Mouse (Mus musculus) liver, adult (tissue): ENCODE results near the gene Xxylt1.
A peak's percentile ranks its signal among the peaks of the same experiment; 100 is the strongest.

Experiments used
- GATA4 ChIP-seq: IDR thresholded peaks from 2 replicates; pipeline ENCODE4 v1.6.1; 2014; ENCODE audit warnings: mild to moderate bottlenecking, low read length; ENCODE audit not compliant: insufficient replicate concordance

The Xxylt1 gene

DNA sequence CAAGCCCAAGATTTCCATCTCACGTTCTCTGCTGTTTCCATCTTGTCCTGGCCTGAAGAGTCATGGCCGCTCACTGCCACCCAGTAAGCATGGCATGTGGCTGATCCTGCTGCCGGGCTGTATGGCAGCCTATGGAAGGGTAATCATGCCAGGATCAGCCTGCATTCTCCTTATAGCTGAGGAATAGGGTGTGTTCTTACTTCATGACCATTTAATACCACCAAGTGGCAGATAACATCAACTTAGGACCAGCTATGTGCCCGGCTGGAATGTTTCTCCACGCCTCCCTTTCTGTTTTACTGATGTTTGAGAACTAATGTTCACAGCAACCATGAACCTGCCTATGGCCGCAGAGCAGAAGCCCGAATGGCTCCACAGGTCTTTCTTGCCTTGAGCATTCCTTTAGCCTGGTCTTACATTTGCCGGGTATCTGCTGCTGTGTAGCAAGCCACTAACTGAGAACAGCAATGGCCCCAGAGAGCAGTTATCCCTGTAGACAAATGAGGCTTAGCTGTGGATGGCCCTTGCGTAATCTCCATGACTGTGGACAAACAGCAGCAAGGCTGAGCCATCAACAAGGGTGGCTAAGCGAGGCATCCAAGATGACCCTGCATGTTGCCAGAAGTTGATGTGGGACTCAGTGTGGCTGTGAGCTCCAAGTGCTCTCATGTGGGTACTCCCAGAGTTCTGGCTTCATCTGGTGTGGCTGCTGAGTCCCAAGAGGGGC, 63.4 kb downstream of the Xxylt1 start:
- no peak for TF ChIP-seq GATA4

DNA sequence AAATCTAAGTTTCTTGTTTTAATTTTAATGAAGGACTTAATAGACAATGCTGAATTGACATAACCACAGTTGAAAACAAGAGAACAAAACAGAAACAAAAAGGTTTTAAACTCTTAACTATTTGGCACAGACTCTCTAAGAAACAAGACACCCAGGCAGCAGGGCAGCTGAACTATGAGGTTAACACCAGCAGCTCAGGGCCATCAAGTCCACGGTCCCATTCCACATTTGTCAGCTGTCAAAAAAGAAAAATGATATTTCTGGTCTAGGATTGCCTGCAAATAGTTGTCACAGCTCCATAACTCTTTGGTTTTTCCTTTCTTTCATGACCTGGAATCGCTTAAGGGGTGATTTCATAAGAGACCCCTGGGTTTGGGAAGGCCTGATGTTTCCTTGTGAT, 64.6 kb downstream of the Xxylt1 start:
- TF ChIP-seq GATA4 = no peak

DNA sequence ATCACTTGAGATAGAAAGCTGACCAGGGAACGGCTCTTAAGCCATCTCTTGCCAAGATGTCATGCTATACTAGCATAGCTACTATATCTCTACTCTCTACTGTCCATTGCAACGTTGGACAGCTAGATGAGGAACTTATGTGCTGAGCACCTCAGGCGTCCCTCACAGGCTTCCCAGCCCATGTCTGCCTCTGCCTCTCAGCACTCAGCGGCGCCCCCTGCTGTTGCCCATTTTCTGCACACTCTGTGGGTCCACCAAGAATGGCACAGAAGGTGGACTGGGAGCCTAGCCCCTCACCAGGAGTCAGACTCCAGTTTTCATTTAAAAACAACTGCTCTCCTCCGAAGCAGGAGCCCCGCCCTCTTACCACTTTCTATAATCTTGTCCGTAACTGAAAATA, 65.1 kb downstream of the Xxylt1 start:
- TF ChIP-seq GATA4 = no peak

- no peak for TF ChIP-seq GATA4
Measured at GRCm38 (mm10) chr16:31015271-31015670, 66.0 kb downstream of the Xxylt1 start.

GRCm38 (mm10) chr16:31012236-31012635, 69.0 kb downstream of the Xxylt1 start:
- no peak for TF ChIP-seq GATA4

- TF ChIP-seq GATA4 = no peak
Measured at GRCm38 (mm10) chr16:31010443-31010842, 70.8 kb downstream of the Xxylt1 start.

GRCm38 (mm10) chr16:31008326-31008725, 72.9 kb downstream of the Xxylt1 start:
- no peak for TF ChIP-seq GATA4

GRCm38 (mm10) chr16:31007582-31007981, 73.7 kb downstream of the Xxylt1 start:
- TF ChIP-seq GATA4 = no peak

DNA sequence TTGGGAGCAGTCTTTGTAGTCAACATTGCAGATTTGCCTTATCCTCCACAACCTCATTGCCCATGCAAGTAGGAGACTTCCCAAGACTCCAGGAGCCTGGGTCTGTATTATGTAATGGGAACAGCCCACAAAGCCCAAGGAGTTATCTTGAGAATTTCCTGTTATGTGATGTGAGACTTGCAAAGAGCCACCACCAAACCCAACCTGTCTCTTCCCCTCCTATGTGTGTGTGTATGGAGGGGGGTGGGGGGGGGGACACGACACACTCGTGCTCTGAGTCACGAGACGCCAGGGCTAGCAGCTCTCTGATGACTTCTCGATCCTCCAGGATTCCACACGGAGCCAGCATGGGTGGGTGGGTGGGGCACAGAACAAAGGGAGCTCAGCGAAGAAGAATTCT, 75.5 kb downstream of the Xxylt1 start:
- TF ChIP-seq GATA4 = peak; percentile 65; the same call in 1 of the 2 replicates

DNA sequence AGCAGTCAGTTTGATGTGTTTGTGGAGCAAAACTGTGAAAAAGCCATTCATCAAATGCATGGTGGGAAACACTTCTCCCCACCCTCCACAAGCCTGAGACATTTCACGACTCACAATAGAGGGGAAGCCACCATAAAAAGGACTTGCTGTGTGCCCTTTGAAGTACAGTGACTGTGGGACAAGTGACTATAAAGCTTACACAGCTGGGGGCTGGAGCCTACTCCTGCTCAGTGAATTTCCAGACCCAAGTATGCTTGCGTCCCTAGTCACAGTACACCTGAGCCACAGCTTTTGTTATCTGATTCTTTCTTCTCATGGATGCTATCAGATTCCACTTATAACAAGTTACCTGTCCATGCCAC, 76.9 kb downstream of the Xxylt1 start:
- no peak for TF ChIP-seq GATA4

DNA sequence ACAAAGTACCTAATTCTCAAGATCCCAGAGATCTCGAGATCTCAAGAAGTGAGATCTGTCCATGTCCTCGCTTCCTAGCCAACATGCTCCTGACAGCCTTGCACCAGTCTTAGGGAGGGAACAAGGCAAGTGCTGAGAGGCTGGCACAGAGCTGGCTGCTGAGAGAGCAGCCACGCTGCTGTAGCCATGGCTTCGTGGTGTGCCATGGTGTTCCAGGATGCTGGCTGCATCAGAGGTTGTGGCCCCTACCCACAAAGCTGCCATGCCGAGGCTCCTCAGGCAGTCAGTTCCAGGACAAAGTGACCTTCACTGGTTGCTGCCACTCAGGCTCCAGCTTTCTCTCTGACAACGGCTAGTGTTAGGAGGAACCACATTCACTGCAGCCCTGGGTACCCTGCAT, 78.3 kb downstream of the Xxylt1 start:
- no peak for TF ChIP-seq GATA4

DNA sequence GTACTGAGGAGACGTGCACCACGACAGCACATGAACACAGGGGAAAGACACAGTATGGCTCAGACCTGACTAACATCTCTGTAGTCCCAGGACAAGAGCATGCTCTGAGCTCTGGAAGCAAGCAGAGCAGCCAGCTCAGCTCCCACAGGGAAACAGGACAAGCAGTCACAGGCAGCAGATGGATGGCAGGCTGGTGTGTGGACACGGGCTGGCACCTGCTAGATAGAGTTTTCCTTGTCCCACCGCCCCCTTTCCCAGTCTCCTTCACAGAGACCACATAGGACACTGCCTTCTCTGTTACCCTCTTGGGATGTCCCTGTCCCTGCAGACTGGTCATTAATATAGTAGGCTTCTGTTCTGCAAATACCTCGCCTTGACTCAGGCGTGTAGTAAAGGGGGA, 79.1 kb downstream of the Xxylt1 start:
- no peak for TF ChIP-seq GATA4

DNA sequence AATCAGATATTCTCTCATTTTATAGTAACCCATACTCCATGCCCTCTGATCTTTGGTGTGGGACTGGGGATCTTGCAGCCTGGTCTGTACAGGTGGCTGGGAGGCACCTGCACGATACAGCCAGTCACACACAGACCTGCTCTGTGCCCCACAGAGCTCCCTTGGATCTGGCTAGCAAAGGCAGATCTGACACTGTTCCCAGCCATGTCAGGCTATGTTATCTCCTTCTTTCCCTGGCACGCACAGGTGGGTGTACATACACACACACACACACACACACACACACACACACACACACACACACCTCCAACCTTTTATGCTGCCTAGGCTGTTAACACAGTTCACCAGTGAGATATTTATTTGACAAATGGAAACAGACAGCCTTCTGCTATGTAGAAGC, 82.5 kb downstream of the Xxylt1 start:
- no peak for TF ChIP-seq GATA4

DNA sequence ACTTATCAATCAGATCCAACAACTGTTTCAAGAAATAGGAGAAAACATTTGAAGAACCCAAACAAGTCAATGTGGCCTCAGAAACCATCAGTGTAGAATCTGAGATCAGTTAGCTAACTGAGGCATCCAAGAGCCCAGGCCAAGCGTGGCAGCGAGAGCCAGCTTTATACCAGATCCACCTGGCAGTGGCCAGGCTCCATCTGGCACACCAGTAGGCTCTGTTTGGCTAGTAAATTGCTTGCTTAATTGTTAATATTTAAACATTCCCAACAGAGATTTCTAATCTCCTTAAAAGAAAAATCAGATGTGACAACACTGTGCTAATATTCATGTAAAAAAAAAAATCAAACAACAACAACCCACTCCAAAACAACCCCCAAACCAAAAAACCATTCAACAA, 83.2 kb downstream of the Xxylt1 start:
- no peak for TF ChIP-seq GATA4

GRCm38 (mm10) chr16:30995446-30995845, 85.8 kb downstream of the Xxylt1 start:
- no peak for TF ChIP-seq GATA4

DNA sequence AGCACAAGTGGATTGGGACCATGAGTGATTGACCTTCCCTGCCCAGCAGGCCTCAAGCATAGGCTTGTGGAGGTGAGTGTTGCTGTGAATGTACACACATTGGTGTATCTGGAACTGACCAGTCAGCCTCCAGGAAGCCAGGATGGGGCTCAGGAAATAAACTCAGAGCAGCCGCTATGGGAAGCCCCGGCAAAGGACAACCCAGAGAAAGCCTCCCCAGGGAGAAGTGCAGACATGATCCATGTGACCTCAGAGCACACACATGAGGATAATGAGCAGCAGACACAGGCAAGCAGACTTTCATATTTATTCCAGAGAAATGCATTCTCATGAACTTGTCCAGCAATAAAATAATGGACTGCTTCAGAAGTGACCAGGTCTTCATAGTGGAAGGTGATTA, 86.4 kb downstream of the Xxylt1 start:
- no peak for TF ChIP-seq GATA4

- no peak for TF ChIP-seq GATA4
Measured at GRCm38 (mm10) chr16:30994296-30994695, 86.9 kb downstream of the Xxylt1 start.
